Mouse (Mus musculus) forebrain, embryonic 11.5 days (tissue): ENCODE data around the gene Phc3. TPM values are rescaled to one million over a fixed set of nuclear protein-coding genes. Genes with fewer than 3 reads are reported as not detected.

Experiments used
- ATAC-seq: fragments of 200-750 bp; cut with Nextera tagmentation; replicated peaks from 2 replicates; pipeline ENCODE4 v1.8.0; 2017; ENCODE audit warnings: moderate TSS enrichment; ENCODE audit not compliant: low FRiP score
- DNase-seq: peaks from one replicate; pipeline ENCODE4 v3.0.0-alpha.2; 2017; ENCODE audit warnings: low spot score
- H3K27ac ChIP-seq: fragments of 300-500 bp; sonication (generic); 2 replicates; pipeline ENCODE4 v1.5.1; 2014; ENCODE audit warnings: low read depth, low read length
- H3K27me3 ChIP-seq: fragments of 300-500 bp; sonication (generic); 2 replicates; pipeline ENCODE4 v1.6.1; 2014; ENCODE audit warnings: mild to moderate bottlenecking, low read length, mixed read lengths; ENCODE audit not compliant: control insufficient read depth, insufficient read depth
- H3K36me3 ChIP-seq: fragments of 300-500 bp; sonication (generic); 2 replicates; pipeline ENCODE4 v1.6.1; 2014; ENCODE audit warnings: mild to moderate bottlenecking, low read length, moderate library complexity, mixed read lengths; ENCODE audit not compliant: control insufficient read depth, insufficient read depth
- H3K4me1 ChIP-seq: fragments of 300-500 bp; sonication (generic); replicated peaks from 2 replicates; pipeline ENCODE4 v1.6.1; 2014; ENCODE audit warnings: low read length, mixed read lengths; ENCODE audit not compliant: control insufficient read depth, insufficient read depth
- H3K4me2 ChIP-seq: fragments of 300-500 bp; sonication (generic); 2 replicates; pipeline ENCODE4 v1.6.1; 2014; ENCODE audit warnings: low read depth, mild to moderate bottlenecking, low read length, moderate library complexity, mixed read lengths; ENCODE audit not compliant: severe bottlenecking
- H3K4me3 ChIP-seq: fragments of 300-500 bp; sonication (generic); 2 replicates; pipeline ENCODE4 v1.5.1; 2014; ENCODE audit warnings: low read depth, low read length
- H3K9ac ChIP-seq: fragments of 300-500 bp; sonication (generic); 2 replicates; pipeline ENCODE4 v1.6.1; 2014; ENCODE audit warnings: low read length
- H3K9me3 ChIP-seq: fragments of 300-500 bp; sonication (generic); 2 replicates; pipeline ENCODE4 v1.6.1; 2016; ENCODE audit warnings: low read length, mixed read lengths; ENCODE audit not compliant: control insufficient read depth
- WGBS: fragments of 180-500 bp; shearing (Covaris S2); extraction: QIAGEN DNeasy Blood & Tissue Kit; methylation state at CpG from one replicate; pipeline ENCODE4 v1.1.7; 2014; 5-methylcytosine and 5-hydroxymethylcytosine counted together
- polyA plus RNA-seq: library from polyadenylated mRNA; unstranded; fragments of >200 nt; fragmentation: Nextera tagmentation; extraction: Ambion mirVana; gene quantifications from 2 replicates; pipeline ENCODE4 v1.2.1, GENCODE M21; 2014

Phc3 gene
- polyA plus RNA-seq, 1 experiment from 2014 or later = 7.4 TPM

GRCm38 (mm10) chr3:30917160-30917559 lies 52.1 kb downstream of the Phc3 start:
- WGBS = 92% methylated on average over 4 of the region's 4 CpGs
- ATAC-seq (no peak), DNase-seq (no peak)
- Histone ChIP-seq H3K4me2 (no peak overlapping the region), H3K9me3 (no peaks in the 10 kb centered on the region), H3K9ac (no peak overlapping the region), H3K27ac (no peak overlapping the region), H3K4me1 (no peaks in the 10 kb centered on the region), H3K36me3 (peaks cover 7% of the 10 kb centered on the region; the same call in 1 of the 2 replicates), H3K4me3 (no peak overlapping the region), H3K27me3 (no peaks in the 10 kb centered on the region)

DNA sequence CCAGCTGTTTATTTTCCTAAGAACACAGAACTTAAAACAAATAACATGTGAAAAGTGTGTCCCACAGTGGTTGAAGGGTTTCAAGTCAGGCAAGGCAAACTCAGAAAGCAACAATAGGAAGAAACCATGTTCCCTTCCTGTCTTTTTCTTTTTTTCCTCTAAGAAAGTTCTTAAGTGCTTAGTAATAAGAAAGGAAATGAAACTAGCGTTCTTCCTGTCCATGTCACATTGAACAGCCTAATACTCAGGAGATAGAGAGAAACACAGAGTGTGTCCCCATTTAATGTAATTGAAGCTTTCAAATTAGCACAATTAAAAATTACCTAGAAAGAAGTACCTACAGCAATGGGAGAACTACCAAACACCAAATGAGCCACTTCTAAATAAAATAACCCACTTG lies 64.6 kb downstream of the Phc3 start:
- ATAC-seq = no peak
- H3K4me1 ChIP-seq = no peaks in the 10 kb centered on the region
- no peak overlapping the region for H3K9ac ChIP-seq
- no peak overlapping the region for H3K27ac ChIP-seq
- 87% methylated on average over 1 of the region's 1 CpGs for WGBS
- H3K4me3 ChIP-seq = no peak overlapping the region
- H3K9me3 ChIP-seq = no peaks in the 10 kb centered on the region
- peaks cover 3% of the 10 kb centered on the region; the same call in 1 of the 2 replicates for H3K36me3 ChIP-seq
- H3K27me3 ChIP-seq = no peaks in the 10 kb centered on the region
- DNase-seq = no peak
- H3K4me2 ChIP-seq = no peak overlapping the region

- Histone ChIP-seq H3K4me1 (no peaks in the 10 kb centered on the region), H3K4me3 (no peak overlapping the region), H3K9me3 (no peaks in the 10 kb centered on the region), H3K27ac (no peak overlapping the region), H3K9ac (no peak overlapping the region), H3K4me2 (no peak overlapping the region), H3K36me3 (no peaks in the 10 kb centered on the region; the same call in 1 of the 2 replicates), H3K27me3 (no peaks in the 10 kb centered on the region)
- WGBS = 94% methylated on average over 8 of the region's 8 CpGs
- no peak for ATAC-seq
- DNase-seq = no peak
Measured at GRCm38 (mm10) chr3:30899407-30899806, 69.8 kb downstream of the Phc3 start.

- Histone ChIP-seq H3K9me3 (no peaks in the 10 kb centered on the region), H3K27ac (no peak overlapping the region), H3K4me3 (no peak overlapping the region), H3K27me3 (no peaks in the 10 kb centered on the region), H3K9ac (no peak overlapping the region), H3K36me3 (no peaks in the 10 kb centered on the region), H3K4me1 (no peaks in the 10 kb centered on the region), H3K4me2 (no peak overlapping the region)
- ATAC-seq (no peak), DNase-seq (no peak)
- WGBS = 89% methylated on average over 5 of the region's 5 CpGs
Measured at GRCm38 (mm10) chr3:30896721-30897120, 72.5 kb downstream of the Phc3 start.

GRCm38 (mm10) chr3:30889014-30889413 lies 80.2 kb downstream of the Phc3 start:
- Histone ChIP-seq H3K27me3 (no peaks in the 10 kb centered on the region), H3K4me3 (no peak overlapping the region), H3K4me1 (no peaks in the 10 kb centered on the region; the same call in 1 of the 2 replicates), H3K27ac (no peak overlapping the region), H3K4me2 (no peak overlapping the region), H3K9ac (no peak overlapping the region), H3K9me3 (no peaks in the 10 kb centered on the region), H3K36me3 (no peaks in the 10 kb centered on the region)
- no peak for ATAC-seq
- no peak for DNase-seq
- 19% methylated on average over 1 of the region's 1 CpGs for WGBS

DNA sequence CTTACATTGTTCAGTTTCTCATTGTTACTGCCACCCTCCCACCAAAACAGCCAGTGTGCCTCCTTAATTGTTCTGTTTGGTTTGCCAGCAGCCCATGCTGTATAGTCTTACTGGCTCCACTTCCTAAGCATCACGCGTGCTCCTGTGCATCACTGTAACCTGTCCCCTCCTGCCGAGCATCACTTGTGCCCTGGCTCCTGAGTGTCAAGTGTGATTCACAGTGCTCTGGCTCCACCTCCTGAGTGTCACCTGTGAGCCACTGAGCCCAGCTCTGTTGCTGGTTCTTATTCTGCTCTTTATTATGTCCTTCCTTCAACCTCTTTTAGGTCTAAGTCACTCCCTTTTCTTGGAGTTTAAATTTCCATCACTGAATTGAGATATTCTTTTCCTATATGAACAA lies 81.8 kb downstream of the Phc3 start:
- ATAC-seq (no peak), DNase-seq (no peak)
- WGBS = 92% methylated on average over 3 of the region's 3 CpGs
- Histone ChIP-seq H3K9me3 (no peaks in the 10 kb centered on the region), H3K4me3 (no peak overlapping the region), H3K27ac (no peak overlapping the region), H3K4me2 (no peak overlapping the region), H3K27me3 (no peaks in the 10 kb centered on the region), H3K36me3 (no peaks in the 10 kb centered on the region), H3K4me1 (no peaks in the 10 kb centered on the region; the same call in 1 of the 2 replicates), H3K9ac (no peak overlapping the region)

GRCm38 (mm10) chr3:30876709-30877108 lies 92.5 kb downstream of the Phc3 start:
- Histone ChIP-seq H3K4me2 (no peak overlapping the region), H3K9ac (no peak overlapping the region), H3K9me3 (no peaks in the 10 kb centered on the region), H3K4me3 (no peak overlapping the region), H3K36me3 (no peaks in the 10 kb centered on the region), H3K4me1 (no peaks in the 10 kb centered on the region), H3K27me3 (no peaks in the 10 kb centered on the region), H3K27ac (no peak overlapping the region)
- 89% methylated on average over 6 of the region's 6 CpGs for WGBS
- DNase-seq (no peak), ATAC-seq (no peak)

GRCm38 (mm10) chr3:30869995-30870394 lies 99.2 kb downstream of the Phc3 start:
- Histone ChIP-seq H3K27me3 (no peaks in the 10 kb centered on the region), H3K4me2 (no peak overlapping the region), H3K9me3 (no peaks in the 10 kb centered on the region), H3K27ac (no peak overlapping the region), H3K4me3 (no peak overlapping the region), H3K4me1 (no peaks in the 10 kb centered on the region), H3K9ac (no peak overlapping the region), H3K36me3 (no peaks in the 10 kb centered on the region)
- 97% methylated on average over 1 of the region's 1 CpGs for WGBS
- no peak for DNase-seq
- ATAC-seq = no peak

- H3K4me2 ChIP-seq = no peak overlapping the region
- DNase-seq (no peak), ATAC-seq (no peak)
- H3K9me3 ChIP-seq = no peaks in the 10 kb centered on the region
- H3K36me3 ChIP-seq = no peaks in the 10 kb centered on the region
- 76% methylated on average over 5 of the region's 5 CpGs for WGBS
- H3K4me1 ChIP-seq = no peaks in the 10 kb centered on the region
- H3K9ac ChIP-seq = no peak overlapping the region
- no peak overlapping the region for H3K27ac ChIP-seq
- H3K4me3 ChIP-seq = no peak overlapping the region
- H3K27me3 ChIP-seq = no peaks in the 10 kb centered on the region
Measured at GRCm38 (mm10) chr3:30868625-30869024, 100.6 kb downstream of the Phc3 start.
